Mouse (Mus musculus) embryonic fibroblast, embryonic 13.5 days (primary cell): ENCODE results near the gene Simc1. TPM values are rescaled to one million over a fixed set of nuclear protein-coding genes. Genes with fewer than 3 reads are reported as not detected.
"Not testable (repeated sequence)": the region's sequence is repeated elsewhere in the genome, so short reads cannot be mapped to it uniquely, and the experiment has no call there.

Source experiments
- H3K27ac ChIP-seq: 2 replicates; pipeline ENCODE4 v1.5.1; 2012; ENCODE audit warnings: low read length, control low read depth, inconsistent platforms; ENCODE audit not compliant: insufficient read depth
- H3K4me1 ChIP-seq: 2 replicates; pipeline ENCODE4 v1.6.1; 2011; ENCODE audit warnings: low read length; ENCODE audit not compliant: control insufficient read depth, insufficient read depth
- H3K4me3 ChIP-seq: 2 replicates; pipeline ENCODE4 v1.5.1; 2011; ENCODE audit warnings: mild to moderate bottlenecking, control low read depth, low read length; ENCODE audit not compliant: insufficient read depth
- CTCF ChIP-seq: IDR thresholded peaks from 2 replicates; pipeline ENCODE4 v1.5.1; 2011; ENCODE audit warnings: mild to moderate bottlenecking, control low read depth, low read length, moderate library complexity, borderline replicate concordance; ENCODE audit not compliant: insufficient read depth
- POLR2A ChIP-seq: IDR thresholded peaks from 2 replicates; pipeline ENCODE4 v1.6.1; 2011; ENCODE audit warnings: low read depth, mild to moderate bottlenecking, control low read depth, low read length, moderate library complexity
- polyA plus RNA-seq: library from polyadenylated mRNA; stranded (reverse); fragments of >200 nt; gene quantifications from 2 replicates; pipeline ENCODE4 v1.2.4, GENCODE M21; 2011; ENCODE audit warnings: low read depth; ENCODE audit not compliant: missing spikeins, insufficient read length

The Simc1 gene
- polyA plus RNA-seq, 1 experiment: 18.4 TPM

DNA sequence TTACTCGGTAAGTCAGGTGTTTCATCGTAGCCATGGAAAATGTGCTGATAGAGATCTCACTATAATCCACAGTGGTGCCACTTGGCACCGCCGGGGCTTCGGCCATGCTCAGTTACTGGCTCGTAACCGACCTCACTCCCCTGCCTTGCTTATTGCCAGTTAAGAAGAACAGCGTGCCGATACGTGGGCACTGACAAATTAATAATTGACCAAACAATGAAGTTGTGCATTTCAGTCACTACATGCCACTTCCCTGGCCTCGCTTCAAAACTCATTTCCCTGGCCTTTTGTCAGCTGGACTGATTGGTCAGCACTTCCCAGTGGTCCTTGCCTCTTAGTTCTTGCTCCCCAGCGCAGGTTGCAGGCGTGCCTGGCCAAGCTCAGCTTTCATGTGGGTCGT, 22.1 kb upstream of the Simc1 start:
- TF ChIP-seq POLR2A: no peak
- TF ChIP-seq CTCF: no peak
- H3K27ac ChIP-seq: no peak overlapping the region
- H3K4me3 ChIP-seq: no peak overlapping the region
- H3K4me1 ChIP-seq: no peaks in the 10 kb centered on the region

- Histone ChIP-seq H3K4me1 (no peaks in the 10 kb centered on the region), H3K4me3 (no peak overlapping the region), H3K27ac (no peak overlapping the region)
- TF ChIP-seq POLR2A (no peak), CTCF (no peak)
These were observed 13.2 kb upstream of the Simc1 start for GRCm38 (mm10) chr13:54490411-54490810.

DNA sequence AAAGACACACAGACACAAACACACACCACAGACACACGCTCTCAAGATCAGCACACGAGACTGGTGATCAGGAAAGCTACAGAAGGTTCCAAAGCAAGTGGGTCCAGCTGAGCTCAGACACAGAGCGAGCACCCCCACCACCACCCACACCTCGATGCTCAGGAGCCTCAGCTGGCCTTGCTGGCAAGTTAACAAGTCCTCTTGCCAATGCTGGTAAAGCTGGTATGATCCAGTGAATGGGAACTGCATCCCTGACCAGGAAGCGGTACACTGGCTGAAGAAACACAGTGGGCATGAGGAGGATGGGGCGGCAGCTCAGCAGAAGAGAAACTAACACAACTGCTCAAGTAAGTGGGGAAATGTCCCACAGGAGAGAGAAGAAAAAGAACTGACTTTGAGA, 12.2 kb upstream of the Simc1 start:
- H3K4me3 ChIP-seq: no peak overlapping the region
- H3K4me1 ChIP-seq: no peaks in the 10 kb centered on the region
- no peak overlapping the region for H3K27ac ChIP-seq
- TF ChIP-seq POLR2A: no peak
- TF ChIP-seq CTCF: no peak

DNA sequence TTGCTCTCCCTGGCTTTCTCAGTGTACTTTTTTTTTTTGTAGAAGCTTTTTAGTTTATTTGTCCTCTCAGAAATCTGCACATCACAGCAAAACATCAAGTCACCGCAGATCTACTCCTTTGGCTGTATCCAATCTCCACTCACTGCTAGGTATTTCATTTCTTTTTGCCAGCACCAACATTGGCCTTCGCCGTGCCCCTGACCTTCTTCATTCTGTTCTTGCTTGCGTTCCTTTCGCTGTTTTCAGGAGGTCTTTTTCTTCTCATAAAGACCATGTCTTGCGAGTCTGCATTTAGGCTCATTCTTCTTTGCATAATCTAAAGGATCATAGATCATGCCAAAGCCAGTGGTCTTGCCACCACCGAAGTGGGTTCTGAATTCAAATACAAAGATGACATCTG, 4.0 kb upstream of the Simc1 start:
- not testable (repeated sequence) for H3K4me3 ChIP-seq, H3K27ac ChIP-seq, H3K4me1 ChIP-seq

- TF ChIP-seq POLR2A (no peak), CTCF (no peak)
- H3K27ac ChIP-seq: no peak overlapping the region
- no peak overlapping the region for H3K4me3 ChIP-seq
- H3K4me1 ChIP-seq: peaks cover 2% of the 10 kb centered on the region; the same call in 1 of the 2 replicates
These were observed 2.2 kb upstream of the Simc1 start for GRCm38 (mm10) chr13:54501352-54501751.

- Histone ChIP-seq H3K4me1 (peaks cover 2% of the 10 kb centered on the region; the same call in 1 of the 2 replicates), H3K4me3 (no peak overlapping the region), H3K27ac (no peak overlapping the region)
- no peak for TF ChIP-seq POLR2A
- TF ChIP-seq CTCF: no peak
These were observed 1.5 kb upstream of the Simc1 start for GRCm38 (mm10) chr13:54501957-54502690.

- Histone ChIP-seq H3K4me3 (peak overlapping the region; percentile 41), H3K27ac (no peak overlapping the region), H3K4me1 (peaks cover 2% of the 10 kb centered on the region; the same call in 1 of the 2 replicates)
- TF ChIP-seq POLR2A (no peak), CTCF (no peak)
These were observed 338 bp upstream of the Simc1 start for GRCm38 (mm10) chr13:54503278-54503603.

- TF ChIP-seq CTCF: no peak
- TF ChIP-seq POLR2A: no peak
- H3K27ac ChIP-seq: no peak overlapping the region
- H3K4me1 ChIP-seq: peaks cover 2% of the 10 kb centered on the region; the same call in 1 of the 2 replicates
- peak overlapping the region; percentile 83 for H3K4me3 ChIP-seq
These were observed 1.2 kb downstream of the Simc1 start for GRCm38 (mm10) chr13:54504611-54505260.

GRCm38 (mm10) chr13:54505920-54506319, 2.3 kb downstream of the Simc1 start:
- no peak for TF ChIP-seq CTCF
- no peak for TF ChIP-seq POLR2A

GRCm38 (mm10) chr13:54520221-54520620, 16.6 kb downstream of the Simc1 start:
- no peak overlapping the region for H3K27ac ChIP-seq
- no peak overlapping the region for H3K4me3 ChIP-seq
- no peak for TF ChIP-seq POLR2A
- TF ChIP-seq CTCF: peak; percentile 18; the same call in 1 of the 2 replicates
- H3K4me1 ChIP-seq: no peaks in the 10 kb centered on the region

More at GRCm38 (mm10) chr13:54505920-54506319, 2.3 kb downstream of the Simc1 start:
- Histone ChIP-seq H3K27ac (no peak overlapping the region), H3K4me3 (no peak overlapping the region), H3K4me1 (peaks cover 2% of the 10 kb centered on the region; the same call in 1 of the 2 replicates)
